Mouse (Mus musculus) hindbrain, postnatal 0 days (tissue): Measurements from ENCODE around the gene Vmp1. TPM values are rescaled to one million over a fixed set of nuclear protein-coding genes. Genes with fewer than 3 reads are reported as not detected.

Experiments
- ATAC-seq: fragments of 200-750 bp; cut with Nextera tagmentation; 2 replicates; pipeline ENCODE4 v1.8.0; 2017; ENCODE audit warnings: mild to moderate bottlenecking, moderate TSS enrichment, moderate library complexity
- DNase-seq: peaks from one replicate; pipeline ENCODE4 v3.0.0-alpha.2; 2015; ENCODE audit warnings: low spot score
- H3K27ac ChIP-seq: fragments of 300-500 bp; sonication (generic); 2 replicates; pipeline ENCODE4 v1.5.1; 2014; ENCODE audit warnings: mild to moderate bottlenecking
- H3K27me3 ChIP-seq: fragments of 300-500 bp; sonication (generic); 2 replicates; pipeline ENCODE4 v1.6.1; 2014; ENCODE audit warnings: low read length, mixed read lengths; ENCODE audit not compliant: insufficient read depth
- H3K36me3 ChIP-seq: fragments of 300-500 bp; sonication (generic); 2 replicates; pipeline ENCODE4 v1.6.1; 2014; ENCODE audit warnings: low read length, mixed read lengths; ENCODE audit not compliant: insufficient read depth
- H3K4me1 ChIP-seq: fragments of 300-500 bp; sonication (generic); 2 replicates; pipeline ENCODE4 v1.6.1; 2014; ENCODE audit warnings: antibody characterized with exemption, low read length, mixed read lengths; ENCODE audit not compliant: insufficient read depth
- H3K4me2 ChIP-seq: fragments of 300-500 bp; sonication (generic); 2 replicates; pipeline ENCODE4 v1.6.1; 2014; ENCODE audit warnings: low read depth, mild to moderate bottlenecking, low read length, moderate library complexity, mixed read lengths
- H3K4me3 ChIP-seq: fragments of 300-500 bp; sonication (generic); 2 replicates; pipeline ENCODE4 v1.5.1; 2014; ENCODE audit warnings: low read length
- H3K9ac ChIP-seq: fragments of 300-500 bp; sonication (generic); replicated peaks from 2 replicates; pipeline ENCODE4 v1.6.1; 2014; ENCODE audit warnings: mild to moderate bottlenecking, low read length, moderate library complexity, mixed read lengths
- H3K9me3 ChIP-seq: fragments of 300-500 bp; sonication (generic); 2 replicates; pipeline ENCODE4 v1.6.1; 2016; ENCODE audit warnings: low read length, mixed read lengths
- CTCF ChIP-seq: IDR thresholded peaks from 2 replicates; pipeline ENCODE4 v1.5.1; 2016; ENCODE audit warnings: antibody characterized with exemption, control low read depth, low read depth
- WGBS: fragments of 180-500 bp; shearing (Covaris S2); extraction: QIAGEN DNeasy Blood & Tissue Kit; methylation state at CpG from one replicate; pipeline ENCODE4 v1.1.7; 2014; 5-methylcytosine and 5-hydroxymethylcytosine counted together
- polyA plus RNA-seq: library from polyadenylated mRNA; unstranded; fragments of >200 nt; fragmentation: Nextera tagmentation; extraction: Ambion mirVana; gene quantifications from 2 replicates; pipeline ENCODE4 v1.2.1, GENCODE M21; 2015
- total RNA-seq: library from RNA; depleted of rRNA; stranded (reverse); fragments of >200 nt; gene quantifications from 2 replicates; pipeline ENCODE4 v1.2.3, GENCODE M21; 2014

The Vmp1 gene
- total and polyA plus RNA-seq, 2 experiments from 2014 or later, result 51.6 to 129 TPM

DNA sequence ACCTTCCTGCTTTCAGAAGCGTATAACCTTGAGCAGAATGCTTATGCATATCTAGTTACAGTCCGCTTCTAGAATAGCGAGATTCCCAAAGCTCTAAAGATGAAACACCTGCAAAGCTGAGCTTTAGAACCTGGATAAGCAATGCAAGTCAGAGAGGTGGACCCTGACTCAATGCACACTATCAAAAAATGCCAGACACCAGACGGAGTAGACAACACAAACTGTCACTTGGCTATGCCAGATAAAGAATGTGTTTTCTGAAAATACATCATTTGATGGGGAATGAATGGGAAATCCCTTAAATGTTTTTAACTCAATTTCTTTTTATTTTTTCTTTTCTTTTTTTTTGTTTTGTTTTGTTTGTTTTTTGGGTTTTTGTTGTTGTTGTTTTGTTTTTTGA is 8.1 kb downstream of the Vmp1 start:
- ATAC-seq (no peak), DNase-seq (no peak)
- Histone ChIP-seq H3K27ac (no peak overlapping the region), H3K27me3 (no peaks in the 10 kb centered on the region), H3K4me1 (no peaks in the 10 kb centered on the region), H3K4me2 (no peak overlapping the region), H3K36me3 (no peaks in the 10 kb centered on the region), H3K4me3 (no peak overlapping the region), H3K9me3 (no peaks in the 10 kb centered on the region), H3K9ac (no peak overlapping the region)
- 92% methylated on average over 4 of the region's 4 CpGs for WGBS
- TF ChIP-seq CTCF, result no peak

DNA sequence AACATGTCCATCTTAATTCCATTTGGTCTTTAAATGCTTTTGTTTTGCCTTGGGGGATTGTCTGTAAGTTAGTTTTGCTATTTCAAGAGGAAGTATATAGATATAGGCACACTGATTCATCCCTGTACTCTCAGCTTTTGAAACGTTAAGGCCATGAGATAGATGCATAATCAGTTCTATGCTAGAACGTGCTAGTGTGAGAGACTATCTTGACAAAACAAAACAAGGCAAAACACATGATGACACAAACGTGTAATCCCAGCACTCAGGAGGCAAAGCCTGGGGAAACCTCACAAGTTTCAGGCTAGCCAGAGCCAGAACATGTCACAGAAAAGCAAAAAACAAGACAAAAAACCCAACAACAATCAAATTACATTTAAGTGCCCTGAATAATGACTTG is 10.9 kb downstream of the Vmp1 start:
- no peak for TF ChIP-seq CTCF
- ATAC-seq (no peak), DNase-seq (no peak)
- no peak overlapping the region for H3K9ac ChIP-seq
- H3K27me3 ChIP-seq, result no peaks in the 10 kb centered on the region
- H3K9me3 ChIP-seq, result no peaks in the 10 kb centered on the region
- H3K4me3 ChIP-seq, result no peak overlapping the region
- WGBS, result 77% methylated on average over 3 of the region's 3 CpGs
- no peaks in the 10 kb centered on the region for H3K4me1 ChIP-seq
- H3K36me3 ChIP-seq, result no peaks in the 10 kb centered on the region
- no peak overlapping the region for H3K4me2 ChIP-seq
- H3K27ac ChIP-seq, result no peak overlapping the region

DNA sequence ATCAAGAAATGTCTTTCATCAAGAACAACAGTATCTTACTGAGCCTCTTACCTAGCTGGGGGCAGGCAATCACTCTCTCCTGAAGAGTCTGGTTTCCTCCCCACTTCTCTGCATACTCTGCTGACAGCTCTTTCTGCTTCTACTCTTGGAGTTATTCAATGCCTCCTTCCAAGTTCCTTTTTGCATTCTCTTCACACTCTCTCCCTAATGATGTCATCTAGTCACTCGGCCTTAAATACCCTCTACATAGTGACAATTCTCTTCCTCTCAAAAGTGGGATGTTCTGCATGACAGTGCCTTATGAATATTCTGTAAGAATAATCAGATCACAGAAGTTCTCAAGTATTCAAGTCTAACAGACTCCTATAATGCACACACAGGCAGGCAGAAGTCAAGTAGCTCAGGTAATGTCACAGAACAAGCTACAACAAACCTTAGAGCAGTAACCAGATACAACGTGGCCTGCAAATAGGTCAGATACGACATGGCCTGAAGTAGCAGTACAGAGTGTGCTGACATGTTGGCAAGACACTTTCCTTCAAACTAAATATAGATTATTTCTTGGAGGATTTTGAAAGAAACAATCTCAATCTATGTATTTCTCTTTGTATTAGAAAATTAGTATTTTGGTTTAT is 12.5 kb downstream of the Vmp1 start:
- no peaks in the 10 kb centered on the region for H3K4me1 ChIP-seq
- no peaks in the 10 kb centered on the region for H3K27me3 ChIP-seq
- WGBS, result 63% methylated on average over 3 of the region's 3 CpGs
- TF ChIP-seq CTCF, result no peak
- no peak overlapping the region for H3K4me3 ChIP-seq
- ATAC-seq (no peak), DNase-seq (no peak)
- H3K4me2 ChIP-seq, result no peak overlapping the region
- H3K27ac ChIP-seq, result no peak overlapping the region
- H3K9ac ChIP-seq, result no peak overlapping the region
- no peaks in the 10 kb centered on the region for H3K9me3 ChIP-seq
- H3K36me3 ChIP-seq, result no peaks in the 10 kb centered on the region

DNA sequence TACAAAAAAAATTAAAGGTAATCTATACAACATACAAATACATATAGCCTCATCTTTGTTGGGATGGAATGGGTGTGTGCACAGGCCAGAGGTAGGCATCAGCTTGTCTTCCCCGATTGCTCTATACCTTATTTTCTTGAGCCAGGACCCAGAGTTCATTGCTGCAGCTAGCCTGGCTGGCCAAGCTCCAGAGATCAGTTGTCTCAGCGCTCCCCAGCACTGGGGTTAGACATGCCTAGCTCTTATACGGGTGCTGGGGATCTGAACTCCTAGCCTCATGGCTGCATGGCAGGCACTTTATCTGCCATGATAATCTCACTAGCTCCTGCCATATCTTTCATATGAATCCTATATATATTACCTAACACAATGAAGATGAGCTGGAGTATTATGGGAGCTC is 15.5 kb downstream of the Vmp1 start:
- H3K9ac ChIP-seq, result no peak overlapping the region
- peaks cover 14% of the 10 kb centered on the region; the same call in 1 of the 2 replicates for H3K36me3 ChIP-seq
- H3K4me1 ChIP-seq, result no peaks in the 10 kb centered on the region
- H3K4me3 ChIP-seq, result no peak overlapping the region
- no peaks in the 10 kb centered on the region for H3K9me3 ChIP-seq
- DNase-seq (no peak), ATAC-seq (no peak)
- H3K27me3 ChIP-seq, result no peaks in the 10 kb centered on the region
- no peak overlapping the region for H3K27ac ChIP-seq
- H3K4me2 ChIP-seq, result no peak overlapping the region
- 96% methylated on average over 3 of the region's 3 CpGs for WGBS
- no peak for TF ChIP-seq CTCF

DNA sequence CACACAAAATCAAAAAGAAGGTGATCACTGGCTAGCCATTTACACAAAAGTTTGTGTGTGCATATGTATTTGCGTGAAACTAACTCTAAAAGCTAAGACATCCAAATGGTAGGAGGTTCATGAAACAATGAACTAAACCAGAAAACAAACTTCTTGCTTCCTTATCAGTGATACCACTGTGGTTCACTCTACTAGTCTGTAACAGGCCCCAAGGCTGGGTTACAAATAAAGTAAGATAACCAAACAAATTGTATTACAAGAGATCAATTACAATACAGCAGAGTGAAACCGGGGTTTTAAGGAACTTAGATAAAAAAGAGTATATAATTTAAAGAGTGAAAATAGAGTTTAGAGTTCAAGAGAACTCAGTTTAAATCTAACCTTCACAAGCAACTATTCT is 16.1 kb downstream of the Vmp1 start:
- H3K27me3 ChIP-seq, result no peaks in the 10 kb centered on the region
- 97% methylated on average over 2 of the region's 2 CpGs for WGBS
- no peak for ATAC-seq
- no peak overlapping the region for H3K9ac ChIP-seq
- H3K4me1 ChIP-seq, result no peaks in the 10 kb centered on the region
- H3K9me3 ChIP-seq, result no peaks in the 10 kb centered on the region
- no peak overlapping the region for H3K4me2 ChIP-seq
- TF ChIP-seq CTCF, result no peak
- H3K27ac ChIP-seq, result no peak overlapping the region
- no peak for DNase-seq
- no peak overlapping the region for H3K4me3 ChIP-seq
- peaks cover 15% of the 10 kb centered on the region; the same call in 1 of the 2 replicates for H3K36me3 ChIP-seq

DNA sequence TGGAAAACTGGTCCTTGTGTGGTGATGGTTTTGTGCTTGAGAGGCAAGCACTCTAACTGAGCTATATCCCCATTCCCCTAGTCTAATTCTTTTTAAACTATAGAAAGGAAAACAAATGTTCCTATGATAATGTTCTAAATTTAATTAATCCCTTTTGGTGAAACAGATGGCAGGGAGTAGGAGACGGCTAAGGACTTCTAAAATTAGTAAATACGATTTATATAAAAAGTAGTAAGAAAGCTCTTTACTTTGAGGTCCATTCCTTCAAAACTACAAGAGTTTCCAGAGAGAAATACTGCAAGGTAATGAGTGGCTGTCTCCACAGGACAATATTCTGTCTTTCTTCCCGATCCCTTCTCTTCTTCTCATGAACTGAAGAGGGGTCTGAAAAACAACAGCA is 19.2 kb downstream of the Vmp1 start:
- Histone ChIP-seq H3K4me1 (no peaks in the 10 kb centered on the region), H3K9ac (no peak overlapping the region), H3K27ac (no peak overlapping the region), H3K36me3 (peaks cover 15% of the 10 kb centered on the region; the same call in 1 of the 2 replicates), H3K9me3 (no peaks in the 10 kb centered on the region), H3K4me3 (no peak overlapping the region), H3K27me3 (no peaks in the 10 kb centered on the region), H3K4me2 (no peak overlapping the region)
- ATAC-seq (no peak), DNase-seq (no peak)
- TF ChIP-seq CTCF, result no peak
- WGBS, result 92% methylated on average over 3 of the region's 3 CpGs

DNA sequence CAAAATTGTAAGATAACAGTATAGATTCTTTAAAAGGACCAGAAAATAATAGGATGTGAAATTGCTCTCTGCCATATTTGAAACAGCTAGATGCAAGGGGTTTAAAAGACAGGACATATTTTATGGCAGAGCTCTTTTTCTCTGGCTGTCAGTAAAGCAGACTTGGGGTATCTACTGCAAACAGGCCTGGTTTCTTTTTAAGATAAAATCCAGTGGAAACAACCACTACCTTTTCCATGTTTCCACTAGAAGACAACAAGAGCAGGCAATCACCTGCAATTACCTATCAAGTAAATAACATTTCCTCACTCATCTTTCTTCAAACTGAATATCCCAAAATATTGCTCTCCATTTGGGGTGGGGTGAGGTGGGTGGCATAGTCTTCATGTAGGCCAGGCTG is 19.7 kb downstream of the Vmp1 start:
- Histone ChIP-seq H3K4me2 (no peak overlapping the region), H3K4me3 (no peak overlapping the region), H3K36me3 (peaks cover 15% of the 10 kb centered on the region; the same call in 1 of the 2 replicates), H3K9ac (no peak overlapping the region), H3K9me3 (no peaks in the 10 kb centered on the region), H3K27ac (no peak overlapping the region), H3K27me3 (no peaks in the 10 kb centered on the region), H3K4me1 (no peaks in the 10 kb centered on the region)
- DNase-seq (no peak), ATAC-seq (no peak)
- TF ChIP-seq CTCF, result no peak
